Comparison of ENCODE assay signal across 12 mouse cellular contexts in genomic region chr4:132624034-132624657, GRCm38 (mm10). TPM values are rescaled to one million over a fixed set of nuclear protein-coding genes. Genes with fewer than 3 reads are reported as not detected.
DNase-seq lines count a peak whose midpoint lies in the region; ATAC-seq and TF ChIP-seq lines count a peak whose summit lies in the region.
"Had no signal": no experiment of that assay in that cellular context is flagged by ENCODE, and none has a peak within 500 bp of the region (broad histone marks: within the 10 kb centered on the region; RNA-seq: fewer than 3 reads in every experiment).

No protein-coding gene starts in this region.

- H3K27me3 ChIP-seq in stomach, postnatal 0 days (ENCODE audit: control insufficient read depth, insufficient read depth, low read length) = no peaks in the 10 kb centered on the region
- H3K27me3 ChIP-seq: neural tube, embryonic 15.5 days had no signal

- no peaks in the 10 kb centered on the region for H3K36me3 ChIP-seq in stomach, postnatal 0 days (ENCODE audit: control insufficient read depth, insufficient read depth, low read length)
- H3K36me3 ChIP-seq: neural tube, embryonic 15.5 days had no signal

- no peak overlapping the region for H3K27ac ChIP-seq in stomach, postnatal 0 days (replicated peaks)
- H3K27ac ChIP-seq: neural tube, embryonic 15.5 days had no signal

- peak; percentile 68 for DNase-seq in spleen, adult 12 weeks (ENCODE audit: low spot score)
- no peak for DNase-seq in spleen, adult 18-20 months
- peak; percentile 56 for DNase-seq in adrenal gland, postnatal 14 days
- DNase-seq in liver = peak; percentile 93
- no peak for DNase-seq in stomach, postnatal 0 days (ENCODE audit: low spot score)
- DNase-seq in layer of hippocampus, adult 8-10 months (ENCODE audit: low spot score in 2 of 2) = no peak
- no peak for DNase-seq in layer of hippocampus, adult 18-20 months (ENCODE audit: low spot score in 2 of 2)
- no peak for DNase-seq in right cerebral cortex, postnatal 36 days (ENCODE audit: low spot score in 2 of 2)
- DNase-seq: heart, postnatal 10 days; layer of hippocampus, adult 9-11 months had no signal

- TF ChIP-seq EP300 in stomach, postnatal 0 days (optimal IDR thresholded peaks at IDR 0.05) = no peak

- no peaks in the 10 kb centered on the region for H3K4me1 ChIP-seq in stomach, postnatal 0 days (replicated peaks; ENCODE audit: control insufficient read depth, insufficient read depth)
- H3K4me1 ChIP-seq: neural tube, embryonic 15.5 days had no signal

- peak; percentile 53; the same call in 1 of the 2 replicates for ATAC-seq in stomach, postnatal 0 days (ENCODE audit: low FRiP score, low TSS enrichment)

- no peak overlapping the region for H3K4me2 ChIP-seq in stomach, postnatal 0 days (replicated peaks; ENCODE audit: low read depth)
- H3K4me2 ChIP-seq: neural tube, embryonic 15.5 days had no signal

- H3K9me3 ChIP-seq in stomach, postnatal 0 days (ENCODE audit: control insufficient read depth, low read length) = no peaks in the 10 kb centered on the region
- H3K9me3 ChIP-seq: neural tube, embryonic 15.5 days had no signal

- WGBS in stomach, postnatal 0 days = 75% methylated on average over 5 of the region's 5 CpGs

- no peak overlapping the region for H3K4me3 ChIP-seq in stomach, postnatal 0 days (ENCODE audit: low read depth, low read length)
- H3K4me3 ChIP-seq: erythroblast, embryonic 14.5 days; neural tube, embryonic 15.5 days had no signal

- no peak for TF ChIP-seq CTCF in stomach, postnatal 0 days (IDR thresholded peaks at IDR 0.05; ENCODE audit: low read depth)

- no peak overlapping the region for H3K9ac ChIP-seq in stomach, postnatal 0 days (ENCODE audit: low read length)
- H3K9ac ChIP-seq: neural tube, embryonic 15.5 days had no signal

RNA-seq across cellular contexts. Expression of gene Eya3, which starts 14.6 kb away (rescaled TPM):
- total RNA-seq in adrenal gland, postnatal 14 days (2021) = 26.7 and 27.2 TPM in 2 replicates
- polyA plus RNA-seq in stomach, postnatal 0 days (2015; fragmentation: Nextera tagmentation; extraction: Ambion mirVana) = 9.9 and 10.4 TPM in 2 replicates
- total RNA-seq in layer of hippocampus, adult 8-10 months (2022) = 10 to 100 TPM; 28.7 to 31.1 (median 29.0) TPM
- total RNA-seq in layer of hippocampus, adult 18-20 months (2021) = 10 to 100 TPM; 27.9 to 28.0 TPM

Comparison
In these comparisons a context has a peak if more than half of its experiments do, and no peak if none do; other contexts are left out.
1. DNase-seq: peak in spleen, adult 12 weeks (single experiment), adrenal gland, postnatal 14 days (single experiment) and liver (single experiment); none in spleen, adult 18-20 months (0 of 2), stomach, postnatal 0 days (single experiment), layer of hippocampus, adult 8-10 months (0 of 2), layer of hippocampus, adult 18-20 months (0 of 2) and right cerebral cortex, postnatal 36 days (0 of 2).